Comparison of ENCODE assay signal across 19 mouse cellular contexts in the genomic region with DNA sequence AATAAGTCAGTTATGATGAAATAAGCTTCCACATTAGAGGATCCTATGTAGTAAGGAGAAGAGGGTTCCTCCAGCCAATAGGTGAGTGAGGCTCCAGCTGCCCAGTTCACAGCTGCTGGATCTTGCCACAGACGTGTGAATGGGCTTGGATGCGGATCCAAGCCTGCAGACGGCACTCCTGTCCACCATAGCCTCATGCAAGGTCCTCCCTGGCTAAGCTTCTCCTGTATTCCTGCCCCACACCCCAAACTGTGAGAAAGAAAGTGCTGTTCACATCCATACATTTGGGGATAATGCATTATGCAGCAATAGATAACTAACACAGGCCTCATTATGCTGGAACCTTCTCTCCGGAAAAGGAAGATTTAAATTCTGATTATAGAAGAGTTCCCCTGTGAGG.
A peak's percentile ranks its signal among the peaks of the same experiment; 100 is the strongest.
DNase-seq lines count a peak whose midpoint lies in the region; ATAC-seq and TF ChIP-seq lines count a peak whose summit lies in the region.
"Had no signal": no experiment of that assay in that cellular context is flagged by ENCODE, and none has a peak within 500 bp of the region (broad histone marks: within the 10 kb centered on the region; RNA-seq: fewer than 3 reads in every experiment).

No protein-coding gene starts in this region.

- no peak overlapping the region for H3K4me3 ChIP-seq in midbrain, embryonic 11.5 days (ENCODE audit: low read depth, low read length)
- H3K4me3 ChIP-seq in midbrain, postnatal 0 days (ENCODE audit: low read depth, low read length): no peak overlapping the region

- no peak overlapping the region for H3K27ac ChIP-seq in midbrain, embryonic 11.5 days (ENCODE audit: low read depth, low read length)
- H3K27ac ChIP-seq in midbrain, postnatal 0 days (ENCODE audit: low read depth, low read length): no peak overlapping the region

- H3K9ac ChIP-seq in midbrain, embryonic 11.5 days (ENCODE audit: low read length): no peak overlapping the region
- no peak overlapping the region for H3K9ac ChIP-seq in midbrain, postnatal 0 days (replicated peaks; ENCODE audit: low read length, poor library complexity, severe bottlenecking)

- H3K4me2 ChIP-seq in midbrain, embryonic 11.5 days: no peak overlapping the region
- no peak overlapping the region for H3K4me2 ChIP-seq in midbrain, postnatal 0 days (ENCODE audit: low read depth, low read length, poor library complexity, severe bottlenecking)

- H3K9me3 ChIP-seq in midbrain, embryonic 11.5 days (ENCODE audit: control insufficient read depth, low read length): no peaks in the 10 kb centered on the region
- 0 out of 2 replicates have a peak, but pooled peaks cover 6% of the 10 kb centered on the region for H3K9me3 ChIP-seq in midbrain, postnatal 0 days (ENCODE audit: low read length)

- peak; percentile 53 for DNase-seq in heart, adult 11 months
- no peak for DNase-seq in heart, adult 18-20 months
- DNase-seq in midbrain, embryonic 11.5 days (ENCODE audit: low spot score, missing footprints): peak; percentile 66
- DNase-seq in midbrain, postnatal 0 days (ENCODE audit: low spot score): no peak
- DNase-seq: adrenal gland, adult 2 months; adrenal gland, adult 8-10 months; adrenal gland, postnatal 10 days; adrenal gland, postnatal 14 days; adrenal gland, postnatal 25 days; adrenal gland, postnatal 36 days; B cell, adult 2 months; cerebellum, adult 11 months; cerebellum, adult 11-12 months; cerebellum, adult 18-20 months had no signal

- no peaks in the 10 kb centered on the region for H3K4me1 ChIP-seq in midbrain, embryonic 11.5 days (ENCODE audit: control insufficient read depth, insufficient read depth, low read length)
- no peaks in the 10 kb centered on the region for H3K4me1 ChIP-seq in midbrain, postnatal 0 days (ENCODE audit: insufficient read depth, low read length)

- H3K36me3 ChIP-seq in midbrain, embryonic 11.5 days (ENCODE audit: control insufficient read depth, insufficient read depth, low read length): no peaks in the 10 kb centered on the region
- H3K36me3 ChIP-seq in midbrain, postnatal 0 days (ENCODE audit: insufficient read depth, low read length): no peaks in the 10 kb centered on the region
- H3K36me3 ChIP-seq: G1E had no signal

- no peak for TF ChIP-seq CTCF in midbrain, postnatal 0 days (IDR thresholded peaks at IDR 0.05)

- no peaks in the 10 kb centered on the region for H3K27me3 ChIP-seq in midbrain, embryonic 11.5 days (ENCODE audit: control insufficient read depth, insufficient read depth, low read length)
- H3K27me3 ChIP-seq in midbrain, postnatal 0 days (ENCODE audit: insufficient read depth, low read length): no peaks in the 10 kb centered on the region
- H3K27me3 ChIP-seq: CH12.LX had no signal

- 90% methylated on average over 4 of the region's 4 CpGs for WGBS in midbrain, embryonic 11.5 days
- WGBS in midbrain, postnatal 0 days: 89% methylated on average over 4 of the region's 4 CpGs

- ATAC-seq in midbrain, embryonic 11.5 days (ENCODE audit: low FRiP score): no peak
- ATAC-seq in midbrain, postnatal 0 days (ENCODE audit: low FRiP score): no peak
- ATAC-seq: activated CD4-positive, CD25-positive, alpha-beta regulatory T cell, adult 4 months; CD4-positive, CD25-positive, alpha-beta regulatory T cell, adult 4 months; Patski had no signal

Comparison
In these comparisons a context has a peak if more than half of its experiments do, and no peak if none do; other contexts are left out.
1. DNase-seq: peak in heart, adult 11 months (single experiment) and midbrain, embryonic 11.5 days (single experiment); none in heart, adult 18-20 months (0 of 2) and midbrain, postnatal 0 days (single experiment).